Mouse (Mus musculus) kidney, embryonic 14.5 days (tissue): ENCODE measurements around the gene Ucp2. TPM values are rescaled to one million over a fixed set of nuclear protein-coding genes. Genes with fewer than 3 reads are reported as not detected.

ENCODE experiments used
- ATAC-seq: fragments of 200-750 bp; cut with Nextera tagmentation; 2 replicates; pipeline ENCODE4 v1.8.0; 2017; ENCODE audit warnings: moderate number of reproducible peaks, mild to moderate bottlenecking, moderate TSS enrichment, moderate library complexity; ENCODE audit not compliant: low FRiP score, low TSS enrichment
- H3K27ac ChIP-seq: fragments of 300-500 bp; sonication (generic); 2 replicates; pipeline ENCODE4 v1.5.1; 2014; ENCODE audit warnings: low read depth, mild to moderate bottlenecking, low read length, moderate library complexity, mixed read lengths
- H3K27me3 ChIP-seq: fragments of 300-500 bp; sonication (generic); 2 replicates; pipeline ENCODE4 v1.6.1; 2014; ENCODE audit warnings: mild to moderate bottlenecking, low read length; ENCODE audit not compliant: control insufficient read depth, insufficient read depth
- H3K36me3 ChIP-seq: fragments of 300-500 bp; sonication (generic); 2 replicates; pipeline ENCODE4 v1.6.1; 2014; ENCODE audit warnings: low read length, mixed read lengths; ENCODE audit not compliant: control insufficient read depth, insufficient read depth
- H3K4me1 ChIP-seq: fragments of 300-500 bp; sonication (generic); 2 replicates; pipeline ENCODE4 v1.6.1; 2014; ENCODE audit warnings: low read length, mixed read lengths; ENCODE audit not compliant: control insufficient read depth, insufficient read depth
- H3K4me2 ChIP-seq: fragments of 300-500 bp; sonication (generic); replicated peaks from 2 replicates; pipeline ENCODE4 v1.6.1; 2014; ENCODE audit warnings: low read depth, mild to moderate bottlenecking, low read length
- H3K4me3 ChIP-seq: fragments of 300-500 bp; sonication (generic); 2 replicates; pipeline ENCODE4 v1.5.1; 2014; ENCODE audit warnings: mild to moderate bottlenecking, low read length
- H3K9ac ChIP-seq: fragments of 300-500 bp; sonication (generic); 2 replicates; pipeline ENCODE4 v1.6.1; 2014; ENCODE audit warnings: low read depth, mild to moderate bottlenecking, low read length, moderate library complexity
- H3K9me3 ChIP-seq: fragments of 300-500 bp; sonication (generic); 2 replicates; pipeline ENCODE4 v1.6.1; 2016; ENCODE audit warnings: low read length; ENCODE audit not compliant: control insufficient read depth
- whole genome bisulfite sequencing: fragments of 180-500 bp; shearing (Covaris S2); extraction: QIAGEN DNeasy Blood & Tissue Kit; methylation state at CpG from one replicate; pipeline ENCODE4 v1.1.7; 2014; 5-methylcytosine and 5-hydroxymethylcytosine counted together
- polyA plus RNA-seq: library from polyadenylated mRNA; unstranded; fragments of >200 nt; fragmentation: Nextera tagmentation; extraction: Ambion mirVana; gene quantifications from 2 replicates; pipeline ENCODE4 v1.2.1, GENCODE M21; 2014

Ucp2 gene
- polyA plus RNA-seq, 1 experiment from 2014 or later = 193 TPM

GRCm38 (mm10) chr7:100504740-100505487, 11.8 kb downstream of the Ucp2 start:
- Histone ChIP-seq H3K36me3 (peaks cover 3% of the 10 kb centered on the region; the same call in 1 of the 2 replicates), H3K4me1 (no peaks in the 10 kb centered on the region), H3K9me3 (no peaks in the 10 kb centered on the region), H3K27me3 (no peaks in the 10 kb centered on the region), H3K27ac (no peak overlapping the region), H3K9ac (no peak overlapping the region), H3K4me2 (no peak overlapping the region), H3K4me3 (no peak overlapping the region)
- ATAC-seq = peak; percentile 14; the same call in 1 of the 2 replicates
- 69% methylated on average over 13 of the region's 13 CpGs for WGBS

GRCm38 (mm10) chr7:100506494-100506893, 13.4 kb downstream of the Ucp2 start:
- ATAC-seq = peak; percentile 22; the same call in 1 of the 2 replicates
- Histone ChIP-seq H3K36me3 (no peaks in the 10 kb centered on the region), H3K27me3 (no peaks in the 10 kb centered on the region), H3K9me3 (no peaks in the 10 kb centered on the region), H3K4me3 (no peak overlapping the region), H3K4me2 (no peak overlapping the region), H3K4me1 (no peaks in the 10 kb centered on the region), H3K9ac (no peak overlapping the region), H3K27ac (no peak overlapping the region)
- WGBS = 39% methylated on average over 4 of the region's 4 CpGs

- no peaks in the 10 kb centered on the region for H3K27me3 ChIP-seq
- H3K4me3 ChIP-seq = no peak overlapping the region
- H3K4me2 ChIP-seq = no peak overlapping the region
- H3K9me3 ChIP-seq = no peaks in the 10 kb centered on the region
- no peak overlapping the region for H3K9ac ChIP-seq
- no peaks in the 10 kb centered on the region for H3K4me1 ChIP-seq
- no peak for ATAC-seq
- WGBS = 36% methylated on average over 3 of the region's 3 CpGs
- no peaks in the 10 kb centered on the region for H3K36me3 ChIP-seq
- H3K27ac ChIP-seq = no peak overlapping the region
Observed at GRCm38 (mm10) chr7:100508670-100509069, 15.5 kb downstream of the Ucp2 start.

- Histone ChIP-seq H3K4me3 (no peak overlapping the region), H3K4me1 (no peaks in the 10 kb centered on the region), H3K36me3 (no peaks in the 10 kb centered on the region), H3K9me3 (no peaks in the 10 kb centered on the region), H3K4me2 (no peak overlapping the region), H3K27ac (no peak overlapping the region), H3K9ac (no peak overlapping the region), H3K27me3 (no peaks in the 10 kb centered on the region)
- 63% methylated on average over 8 of the region's 8 CpGs for WGBS
- ATAC-seq = no peak
Observed at GRCm38 (mm10) chr7:100511602-100512001, 18.5 kb downstream of the Ucp2 start.

DNA sequence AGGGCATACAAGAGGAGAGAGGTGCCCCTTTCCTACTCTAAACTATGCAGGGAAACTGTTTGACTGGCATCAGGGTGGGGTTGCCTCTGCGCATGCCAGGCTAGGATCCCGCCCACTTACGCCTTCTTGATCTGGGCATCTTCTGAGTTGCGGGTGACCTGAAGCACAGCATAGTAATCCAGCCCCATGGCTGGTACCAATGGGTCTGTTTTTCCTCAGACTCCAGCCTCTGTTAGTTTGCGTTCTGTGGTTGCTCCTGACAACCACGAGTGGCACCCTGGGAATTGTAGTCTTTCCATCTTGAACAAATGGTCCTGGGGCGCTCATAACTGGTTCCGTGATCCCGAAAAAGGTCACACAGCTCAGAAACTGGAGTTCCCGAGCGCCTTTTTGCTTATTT, 21.4 kb downstream of the Ucp2 start, which contains the start of gene Dnajb13:
Gene Dnajb13, minus strand, starts transcription at position 388 of the 400 bp plus-strand sequence.
- Histone ChIP-seq H3K27ac (no peak within 1 kb of the TSS), H3K9me3 (no peaks in the 10 kb centered on the region), H3K4me2 (0 out of 2 replicates have a peak within 1 kb of the TSS, but pooled peaks have one; percentile 4), H3K27me3 (no peaks in the 10 kb centered on the region), H3K9ac (no peak within 1 kb of the TSS), H3K4me1 (no peaks in the 10 kb centered on the region), H3K4me3 (no peak within 1 kb of the TSS), H3K36me3 (no peaks in the 10 kb centered on the region)
- ATAC-seq = no peak; the same call in 1 of the 2 replicates
- WGBS = 48% methylated on average over 11 of the region's 11 CpGs

DNA sequence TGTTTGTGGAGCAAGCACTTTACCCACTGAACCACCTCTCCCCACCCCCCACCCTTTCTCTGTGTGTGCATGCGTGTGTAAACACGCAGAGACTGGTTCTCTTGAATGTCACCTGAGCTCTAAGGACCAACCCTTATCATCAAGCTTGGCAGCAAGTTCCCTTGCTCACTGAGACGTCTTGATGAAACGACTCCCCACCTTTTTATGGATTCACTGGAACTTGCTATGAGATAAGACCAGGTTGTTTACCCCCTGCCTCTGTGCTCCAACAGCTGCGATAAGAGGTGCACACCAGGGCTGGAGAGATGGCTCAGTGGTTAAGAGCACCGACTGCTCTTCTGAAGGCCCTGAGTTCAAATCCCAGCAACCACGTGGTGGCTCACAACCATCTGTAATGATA, 27.1 kb downstream of the Ucp2 start:
- Histone ChIP-seq H3K27ac (no peak overlapping the region), H3K9ac (no peak overlapping the region), H3K4me2 (no peak overlapping the region), H3K4me1 (no peaks in the 10 kb centered on the region), H3K4me3 (no peak overlapping the region), H3K36me3 (no peaks in the 10 kb centered on the region), H3K9me3 (no peaks in the 10 kb centered on the region), H3K27me3 (no peaks in the 10 kb centered on the region)
- WGBS = 67% methylated on average over 7 of the region's 7 CpGs
- no peak for ATAC-seq

- Histone ChIP-seq H3K4me1 (no peaks in the 10 kb centered on the region), H3K36me3 (no peaks in the 10 kb centered on the region), H3K4me2 (no peak overlapping the region), H3K4me3 (no peak overlapping the region), H3K27me3 (no peaks in the 10 kb centered on the region), H3K9ac (no peak overlapping the region), H3K27ac (no peak overlapping the region), H3K9me3 (no peaks in the 10 kb centered on the region)
- ATAC-seq = peak; percentile 46; the same call in 1 of the 2 replicates
- WGBS = 20% methylated on average over 10 of the region's 10 CpGs
Observed at GRCm38 (mm10) chr7:100520663-100521285, 27.6 kb downstream of the Ucp2 start.

- H3K36me3 ChIP-seq = no peaks in the 10 kb centered on the region
- H3K27me3 ChIP-seq = no peaks in the 10 kb centered on the region
- H3K27ac ChIP-seq = no peak overlapping the region
- no peaks in the 10 kb centered on the region for H3K9me3 ChIP-seq
- no peak overlapping the region for H3K4me3 ChIP-seq
- WGBS = 79% methylated on average over 3 of the region's 3 CpGs
- no peak overlapping the region for H3K9ac ChIP-seq
- no peak overlapping the region for H3K4me2 ChIP-seq
- ATAC-seq = no peak
- H3K4me1 ChIP-seq = no peaks in the 10 kb centered on the region
Observed at GRCm38 (mm10) chr7:100522222-100522621, 29.1 kb downstream of the Ucp2 start.

GRCm38 (mm10) chr7:100524669-100525068, 31.5 kb downstream of the Ucp2 start:
- Histone ChIP-seq H3K4me3 (no peak overlapping the region), H3K4me1 (no peaks in the 10 kb centered on the region), H3K9ac (no peak overlapping the region), H3K9me3 (no peaks in the 10 kb centered on the region), H3K4me2 (no peak overlapping the region), H3K27ac (no peak overlapping the region), H3K36me3 (no peaks in the 10 kb centered on the region), H3K27me3 (no peaks in the 10 kb centered on the region)
- no peak for ATAC-seq
- WGBS = 78% methylated on average over 8 of the region's 8 CpGs
